Mouse (Mus musculus): ENCODE measurements at regions not wholly inside any gene's neighbourhood (a gene's known extent, or its start where the extent isn't known, plus 50 kb on each side); places are given as distances from the start of the nearest gene placed in this dataset.

DNA sequence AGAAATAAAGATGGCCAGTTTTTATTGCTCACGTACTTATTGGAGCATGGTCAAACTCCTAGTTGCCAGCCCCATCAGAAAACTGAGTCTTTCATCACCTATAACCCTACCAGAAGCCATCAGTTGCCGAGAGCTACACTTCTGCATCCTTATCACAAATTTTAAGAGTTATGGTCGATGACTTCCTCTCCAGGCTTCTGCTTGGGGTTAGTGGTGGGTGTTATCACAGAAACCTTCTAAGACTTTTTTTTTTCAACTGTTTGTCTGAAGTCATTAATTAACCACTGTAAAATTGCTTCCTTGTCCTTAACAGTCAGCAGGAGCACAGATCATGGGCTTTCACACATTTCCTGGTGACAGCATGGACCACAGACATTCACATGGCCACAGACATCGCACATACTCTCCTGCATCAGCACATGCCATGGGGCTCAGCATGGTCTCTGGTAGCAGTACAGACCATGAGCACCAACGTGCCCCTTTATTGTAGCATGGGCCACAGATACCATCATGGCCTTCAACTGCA lies 50.3 kb upstream of the Neurod6 start:
- H3K36me3 ChIP-seq (replicated peaks; ENCODE audit: insufficient read depth, low read length): no peaks in the 10 kb centered on the region
- 28% methylated on average over 5 of the region's 5 CpGs for WGBS (ENCODE audit: insufficient replicate concordance)
- no peaks in the 10 kb centered on the region for H3K27me3 ChIP-seq (ENCODE audit: insufficient read depth, low read length)
- no peak for TF ChIP-seq EP300 (IDR thresholded peaks at IDR 0.05; ENCODE audit: low read depth)
- no peak for TF ChIP-seq CTCF (IDR thresholded peaks at IDR 0.05; ENCODE audit: low read depth)
- H3K4me1 ChIP-seq (ENCODE audit: insufficient read depth): no peaks in the 10 kb centered on the region
- no peak overlapping the region for H3K9ac ChIP-seq (replicated peaks)
- no peak overlapping the region for H3K27ac ChIP-seq (ENCODE audit: low read depth)
- DNase-seq: no peak
- ATAC-seq: no peak
- no peak overlapping the region for H3K4me2 ChIP-seq (ENCODE audit: low read depth, low read length)
- H3K4me3 ChIP-seq (ENCODE audit: low read depth, low read length): no peak overlapping the region
- no peaks in the 10 kb centered on the region for H3K9me3 ChIP-seq (ENCODE audit: low read length)
